Mouse (Mus musculus) brain, embryonic 18.5 days (tissue): ENCODE measurements around the gene Efhc2.

Experiments used
- DNase-seq: peaks from one replicate; pipeline ENCODE4 v3.0.0-alpha.2; 2012; ENCODE audit warnings: low read depth, low spot score

Efhc2 gene

DNA sequence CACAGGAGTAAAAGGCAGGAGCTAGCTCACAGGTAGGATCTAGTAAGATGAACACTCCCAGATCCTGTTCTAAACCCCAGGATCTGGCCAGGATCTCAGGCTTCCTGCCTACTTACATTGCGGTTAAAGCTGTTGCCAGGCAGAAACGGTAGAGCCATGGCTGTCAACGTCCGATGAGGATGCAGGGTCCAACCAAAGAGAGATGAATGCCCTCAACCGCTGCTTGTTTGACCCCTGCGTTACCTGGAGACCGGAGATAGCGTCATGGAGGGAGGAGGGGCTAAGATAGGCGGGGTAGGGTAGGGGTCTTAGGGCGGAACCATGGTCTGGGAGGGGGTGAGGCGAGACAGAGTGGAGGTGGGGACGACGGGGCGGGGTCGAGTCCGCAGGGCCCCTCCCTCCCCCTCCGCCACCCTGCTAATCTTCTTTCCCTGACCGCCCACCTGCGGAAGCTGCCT, at the start of gene Efhc2:
Gene Efhc2 (minus strand): TSS at position 243 of the 458 bp plus-strand sequence.
- no peak for DNase-seq

GRCm38 (mm10) chrX:17365114-17365513, 45.9 kb upstream of the Efhc2 start:
- no peak for DNase-seq

DNA sequence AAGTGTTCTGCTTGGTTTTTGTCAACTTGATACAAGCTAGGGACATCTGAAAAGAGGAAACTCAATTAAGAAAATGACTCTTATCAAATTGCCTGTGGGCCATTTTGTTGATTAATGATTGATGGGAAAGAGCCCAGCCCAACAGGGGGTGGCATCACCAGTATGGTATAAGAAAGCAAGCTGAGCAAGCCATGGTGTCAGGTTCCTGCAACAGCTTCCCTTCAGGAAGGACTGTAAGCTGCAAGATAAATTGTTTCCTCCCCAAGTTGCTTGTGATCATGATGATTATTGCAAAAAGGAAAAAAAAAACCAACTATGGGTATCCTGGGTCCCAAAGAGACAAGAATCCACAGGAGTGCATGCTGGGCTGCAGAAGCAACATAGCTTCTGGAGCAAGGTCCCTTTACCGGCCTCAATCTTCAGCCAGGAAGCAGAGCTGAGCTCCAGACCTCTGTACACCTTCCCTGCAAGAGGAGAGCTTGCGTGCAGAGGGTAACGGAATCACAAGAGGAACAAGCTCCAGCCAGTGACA, 18.8 kb downstream of the Efhc2 start:
- DNase-seq = no peak

DNA sequence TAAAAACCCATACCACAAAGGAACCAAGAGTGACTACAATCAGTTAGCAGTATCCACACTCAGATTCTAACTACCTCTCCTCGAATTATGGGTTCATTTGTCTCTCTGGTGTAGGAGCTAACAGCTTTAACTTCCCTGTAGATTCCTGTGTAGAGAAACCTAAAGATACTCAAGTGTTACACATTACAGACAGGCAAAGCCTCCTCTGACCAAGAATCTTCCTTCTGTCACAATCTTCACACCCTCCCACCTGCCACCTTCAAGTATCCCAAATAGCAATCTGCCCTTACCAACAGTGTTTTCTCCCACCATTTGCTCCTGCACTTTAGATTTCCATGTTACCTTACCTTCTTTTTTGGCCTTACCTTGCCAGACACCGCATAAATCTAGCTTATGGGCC, 35.3 kb downstream of the Efhc2 start:
- DNase-seq = no peak

- no peak for DNase-seq
These were observed 94.0 kb downstream of the Efhc2 start for GRCm38 (mm10) chrX:17225141-17225540.

DNA sequence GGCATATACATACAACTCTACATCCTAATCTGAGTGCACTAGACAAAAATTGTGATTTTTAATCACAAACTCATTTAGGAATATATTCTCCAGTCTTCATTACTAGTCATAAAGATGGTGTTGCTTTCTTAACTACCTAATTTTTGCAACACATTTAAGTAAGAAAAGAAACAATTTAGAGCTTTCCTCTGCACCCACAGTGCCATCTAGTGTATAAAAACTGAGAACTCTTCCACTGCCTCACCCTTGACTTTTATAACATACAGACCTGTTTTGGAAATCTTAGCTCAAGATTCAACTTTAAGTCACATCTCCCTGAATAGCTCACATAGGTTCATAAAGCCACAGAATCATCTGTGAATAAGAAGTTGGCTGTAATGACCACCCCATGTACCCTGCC, 101.7 kb downstream of the Efhc2 start:
- DNase-seq = no peak

GRCm38 (mm10) chrX:17213515-17213914, 105.7 kb downstream of the Efhc2 start:
- no peak for DNase-seq

DNA sequence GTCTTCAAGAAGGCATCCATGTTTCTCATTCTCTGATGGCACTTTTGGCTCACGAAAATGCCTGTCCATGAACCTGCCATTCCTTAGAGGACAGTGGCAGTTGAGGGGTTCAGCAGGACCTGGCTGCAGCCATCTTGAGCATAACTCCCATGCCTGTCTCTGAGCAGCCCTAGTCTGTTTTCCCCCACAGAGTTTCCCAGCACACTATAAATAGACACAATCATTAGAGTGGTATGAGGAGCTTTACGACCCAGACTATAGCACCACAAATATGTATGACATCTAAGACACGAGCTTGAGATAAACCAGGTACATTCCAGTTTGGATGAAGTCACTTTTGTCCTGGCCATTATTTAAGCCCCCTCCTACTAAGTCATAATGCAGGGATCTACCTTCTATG, 143.4 kb downstream of the Efhc2 start:
- no peak for DNase-seq

DNA sequence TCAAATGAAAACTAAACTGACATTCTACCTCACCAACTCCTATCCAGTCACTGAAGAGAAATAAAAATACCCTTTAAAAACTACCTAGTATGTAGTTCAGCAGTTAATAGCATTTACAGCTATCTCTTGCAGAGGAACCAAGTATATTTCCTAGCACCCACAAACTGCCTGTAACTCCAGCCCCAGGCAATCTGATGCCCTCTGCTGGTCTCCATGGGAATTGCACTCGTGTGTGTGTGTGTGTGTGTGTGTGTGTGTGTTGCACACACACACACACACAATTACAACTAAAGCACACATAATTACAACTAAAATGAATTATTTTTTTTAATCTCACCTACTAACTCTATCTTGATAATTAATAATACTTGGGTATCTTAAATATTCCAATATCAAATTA, 153.5 kb downstream of the Efhc2 start:
- no peak for DNase-seq
